Mouse (Mus musculus) MEL (cell line): ENCODE data around the gene Ntn4.

Experiments
- CTCF ChIP-seq, 3 experiments: IDR thresholded peaks in 2 of 3; conservative IDR thresholded peaks in 1 of 3; 2 replicates each; pipeline ENCODE4 v1.5.1; 2011 to 2012; ENCODE audit warnings: low read length in 3 of 3, low read depth in 2 of 3, mild to moderate bottlenecking in 2 of 3, improper control_type of control experiment in 1 of 3, inconsistent platforms in 1 of 3, mixed read lengths in 1 of 3, moderate library complexity in 1 of 3; ENCODE audit not compliant: control insufficient read depth in 1 of 3, insufficient read depth in 1 of 3, poor library complexity in 1 of 3, severe bottlenecking in 1 of 3
- ELF1 ChIP-seq: IDR thresholded peaks from 2 replicates; pipeline ENCODE4 v1.6.1; 2014; ENCODE audit warnings: low read depth, mild to moderate bottlenecking, inconsistent platforms, low read length, improper control_type of control experiment, moderate library complexity
- JUND ChIP-seq: IDR thresholded peaks from 2 replicates; pipeline ENCODE4 v1.6.1; 2011; ENCODE audit warnings: low read depth, mild to moderate bottlenecking, improper control_type of control experiment, low read length
- MAX ChIP-seq: IDR thresholded peaks from 2 replicates; pipeline ENCODE4 v1.6.1; 2011; ENCODE audit warnings: low read length, improper control_type of control experiment
- POLR2A ChIP-seq, 2 experiments: IDR thresholded peaks; 2 replicates each; pipeline ENCODE4 v1.6.1; 2011 to 2012; ENCODE audit warnings: low read length in 2 of 2, mild to moderate bottlenecking in 2 of 2, control low read depth in 1 of 2, improper control_type of control experiment in 1 of 2, low read depth in 1 of 2, moderate library complexity in 1 of 2; ENCODE audit not compliant: control insufficient read depth in 1 of 2, insufficient read depth in 1 of 2, poor library complexity in 1 of 2
- ZC3H11A ChIP-seq: IDR thresholded peaks from 2 replicates; pipeline ENCODE4 v1.6.1; 2012; ENCODE audit warnings: low read depth, mild to moderate bottlenecking, inconsistent platforms, low read length, improper control_type of control experiment
- ZMIZ1 ChIP-seq: IDR thresholded peaks from 2 replicates; pipeline ENCODE4 v1.6.1; 2012; ENCODE audit warnings: low read depth, mild to moderate bottlenecking, inconsistent platforms, low read length, improper control_type of control experiment, moderate library complexity
- ZNF384 ChIP-seq: IDR thresholded peaks from 2 replicates; pipeline ENCODE4 v1.6.1; 2012; ENCODE audit warnings: low read depth, mild to moderate bottlenecking, inconsistent platforms, low read length, improper control_type of control experiment

DNA sequence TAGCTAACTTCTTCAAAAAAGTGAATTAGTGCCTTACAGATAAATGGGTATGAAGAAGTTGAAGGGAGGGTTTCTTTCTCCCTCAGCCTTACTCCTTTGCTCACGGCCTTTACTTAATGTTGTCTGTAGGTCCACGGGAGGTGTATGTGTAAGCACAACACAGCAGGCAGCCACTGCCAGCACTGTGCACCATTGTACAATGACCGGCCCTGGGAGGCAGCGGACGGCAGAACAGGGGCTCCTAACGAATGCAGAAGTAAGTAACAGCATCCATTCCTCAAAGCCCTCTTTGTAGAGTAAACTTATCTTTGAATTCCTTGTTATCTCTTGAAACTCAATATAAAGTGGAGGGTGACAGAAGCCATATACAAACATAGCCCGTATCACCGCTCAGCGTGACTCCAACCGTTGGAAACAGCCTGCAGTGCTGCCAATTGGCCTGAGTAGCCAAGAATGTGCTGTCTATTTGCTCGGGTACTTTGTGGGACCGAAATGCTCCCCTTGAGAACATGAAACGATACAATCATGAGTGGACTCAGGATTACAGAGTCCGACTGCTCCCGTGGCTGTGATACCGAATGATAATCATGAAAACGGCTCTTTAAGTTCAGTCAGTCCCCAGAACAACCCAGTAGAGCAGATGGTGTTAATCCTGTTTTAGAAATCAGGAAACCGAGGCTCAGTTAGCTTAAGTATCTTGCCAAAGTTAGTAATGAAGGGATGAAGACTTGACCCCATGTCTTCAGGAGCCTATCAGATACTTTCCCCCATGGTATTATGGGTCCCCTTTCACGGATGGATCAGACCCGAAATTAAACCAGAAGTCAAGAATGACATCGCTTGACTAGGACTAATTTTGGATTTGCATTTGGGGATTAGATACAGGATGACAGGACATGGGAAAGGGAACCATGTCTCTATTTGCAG is 66.9 kb downstream of the Ntn4 start:
- TF ChIP-seq CTCF (IDR thresholded peaks at IDR 0.05 in 2 of 3, conservative IDR thresholded peaks at IDR 0.05 in 1 of 3; ENCODE audit: control insufficient read depth in 1 of 3, insufficient read depth in 1 of 3, low read depth in 2 of 3, low read length in 3 of 3, poor library complexity in 1 of 3, severe bottlenecking in 1 of 3) (no peak), ZC3H11A (no peak), ELF1 (no peak), POLR2A (IDR thresholded peaks at IDR 0.05; ENCODE audit: control insufficient read depth in 1 of 2, insufficient read depth in 1 of 2, low read depth in 1 of 2, low read length in 2 of 2, poor library complexity in 1 of 2) (no peak), ZNF384 (no peak), JUND (no peak), MAX (no peak), ZMIZ1 (no peak)
